Mouse (Mus musculus): ENCODE data around the gene Lsm12.
A peak's percentile ranks its signal among the peaks of the same experiment; 100 is the strongest.

Lsm12 gene

DNA sequence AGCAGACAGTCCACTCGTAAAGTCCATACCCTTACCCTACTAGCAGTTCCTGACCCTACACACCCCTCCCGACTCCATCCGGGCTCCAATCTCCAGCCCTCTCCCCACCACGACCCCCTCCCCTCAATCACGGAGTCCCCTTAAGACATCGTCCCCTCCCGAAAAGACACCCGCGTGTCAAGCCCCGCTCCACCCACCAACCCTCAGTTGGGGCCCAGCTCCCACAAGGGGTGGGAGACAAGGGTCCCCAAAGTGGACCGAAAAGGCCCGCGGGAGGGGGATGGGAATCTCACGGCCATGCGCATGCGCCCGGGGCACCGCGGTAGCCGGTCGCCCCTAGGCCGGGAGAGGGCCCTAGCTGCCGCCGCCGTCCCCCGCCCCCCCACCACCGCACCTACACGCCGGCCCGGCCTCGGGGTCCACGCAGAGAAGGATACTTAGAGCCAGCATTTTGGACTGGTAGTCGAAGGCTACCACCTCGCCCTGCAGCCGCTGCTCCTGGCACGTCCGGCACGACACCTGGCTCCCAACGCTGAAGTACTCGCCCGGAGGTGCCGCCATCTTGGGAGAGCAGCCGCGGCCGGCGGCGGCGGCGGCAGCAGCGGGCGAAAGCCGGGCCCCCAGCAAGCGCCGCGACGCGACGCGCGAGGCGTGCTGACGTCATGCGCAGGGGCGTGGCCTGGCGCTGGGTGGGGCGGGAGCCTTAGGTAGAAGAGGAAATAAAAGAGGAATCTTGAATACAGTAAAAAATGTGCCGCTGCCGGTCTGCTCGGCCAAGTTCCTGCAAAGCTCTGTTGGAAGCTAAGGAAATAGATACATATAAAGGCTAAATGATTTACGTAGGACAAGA lies at the start of gene Lsm12:
TSS of gene Lsm12 (minus strand) at position 651 of the 850 bp plus-strand sequence.
- DNase-seq (ENCODE audit: low read depth) = peak; percentile 94

- DNase-seq (ENCODE audit: low read depth) = peak; percentile 98
Measured at GRCm38 (mm10) chr11:102230006-102230741, 45.1 kb upstream of the Lsm12 start, which contains the start of gene Hdac5. TSS of gene Hdac5 (minus strand) at chr11:102230166.

DNA sequence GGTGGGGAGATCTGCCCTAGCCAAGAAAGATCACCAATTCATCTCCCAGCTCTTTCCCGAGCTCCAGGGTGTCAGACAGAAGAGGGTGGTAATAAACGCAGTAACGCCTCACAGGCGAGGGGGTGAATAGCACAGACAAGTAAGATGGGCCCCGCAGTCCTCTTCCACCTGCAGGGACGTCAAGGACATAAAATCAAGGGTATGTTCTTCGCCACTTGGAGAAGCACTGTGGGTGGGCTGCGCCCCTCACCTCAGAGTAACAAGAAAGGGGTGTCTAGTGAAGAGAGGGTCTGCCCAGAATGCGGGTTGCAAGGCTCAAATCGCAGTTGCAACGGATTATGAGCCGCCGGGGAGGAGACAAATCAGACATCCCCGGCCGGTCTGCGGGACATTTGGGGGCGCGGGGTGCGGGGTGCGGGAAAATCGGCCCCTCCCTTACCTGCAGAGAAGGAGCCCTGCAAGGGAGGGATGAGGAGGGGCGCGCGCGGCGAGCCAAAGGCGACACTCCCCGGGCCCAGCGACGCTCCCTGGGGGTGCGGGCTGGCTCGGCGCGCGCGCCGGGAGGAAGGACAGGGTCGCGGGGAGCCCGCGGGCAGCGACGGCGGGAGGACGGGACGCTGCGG lies 44.3 kb upstream of the Lsm12 start:
- peak; percentile 61 for DNase-seq (ENCODE audit: low read depth)

- no peak for DNase-seq (ENCODE audit: low read depth)
Measured at GRCm38 (mm10) chr11:102228646-102229268, 43.7 kb upstream of the Lsm12 start.

DNA sequence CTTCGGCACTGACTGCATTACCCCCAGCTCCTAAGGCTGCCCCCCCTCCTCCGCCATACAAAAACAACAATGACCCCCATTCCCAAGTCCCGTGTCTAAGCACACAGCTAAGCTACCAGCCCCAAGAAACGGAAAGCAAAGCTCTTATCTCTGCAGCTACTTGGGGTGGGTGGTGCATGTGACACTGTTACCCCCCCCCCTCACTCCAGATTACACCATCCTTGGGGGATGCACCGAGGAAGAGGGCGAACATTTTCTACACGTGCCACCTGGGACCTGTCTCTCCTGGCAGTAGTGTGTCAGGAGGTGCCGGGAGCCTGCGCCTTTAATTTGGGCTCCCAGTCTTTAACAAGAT lies 43.1 kb upstream of the Lsm12 start:
- no peak for DNase-seq (ENCODE audit: low read depth)

DNA sequence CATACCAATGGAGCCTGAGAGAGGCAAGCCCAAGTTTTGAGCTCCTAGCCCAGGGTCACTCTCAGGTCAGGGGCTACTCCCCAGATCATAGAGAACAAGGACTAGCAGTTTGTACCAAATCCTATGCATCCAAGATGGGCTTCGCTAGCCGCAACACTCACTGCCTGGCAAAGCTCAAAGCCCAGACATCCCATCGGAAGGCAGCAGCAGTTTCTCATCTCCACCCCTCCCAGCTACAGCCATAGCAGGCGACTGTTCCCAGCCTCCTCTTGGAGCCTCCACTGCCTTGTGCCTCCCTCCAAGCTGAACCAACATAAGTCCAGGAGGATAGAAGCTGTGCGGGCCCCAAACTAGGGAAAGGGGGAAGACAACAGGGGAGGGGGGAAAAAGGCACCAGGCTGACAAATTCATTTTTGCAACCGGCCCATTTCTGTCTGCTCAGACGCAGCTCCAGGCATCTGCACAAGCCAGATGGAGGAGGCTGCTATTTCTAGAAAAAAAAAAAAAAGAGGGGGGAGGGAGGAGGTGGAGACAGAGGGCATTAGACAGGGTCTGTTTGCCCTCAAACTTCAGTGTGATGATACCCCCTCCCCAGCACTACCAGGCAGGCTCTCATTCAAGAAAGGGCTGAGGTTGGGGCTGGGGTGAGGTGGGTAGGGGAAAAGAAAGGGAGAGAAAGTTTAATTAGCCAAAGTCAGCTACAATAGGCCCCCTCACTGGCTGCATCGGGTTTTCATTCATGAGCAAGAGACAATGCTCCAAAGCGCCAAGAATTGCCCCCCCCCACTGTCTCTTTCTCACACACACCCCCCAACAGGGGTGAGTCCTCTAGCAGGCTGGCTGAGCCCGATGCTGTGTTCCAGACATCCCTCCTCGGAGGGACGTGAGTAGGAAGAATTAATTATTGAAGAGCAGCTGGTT lies 42.4 kb upstream of the Lsm12 start:
- DNase-seq (ENCODE audit: low read depth) = no peak

DNA sequence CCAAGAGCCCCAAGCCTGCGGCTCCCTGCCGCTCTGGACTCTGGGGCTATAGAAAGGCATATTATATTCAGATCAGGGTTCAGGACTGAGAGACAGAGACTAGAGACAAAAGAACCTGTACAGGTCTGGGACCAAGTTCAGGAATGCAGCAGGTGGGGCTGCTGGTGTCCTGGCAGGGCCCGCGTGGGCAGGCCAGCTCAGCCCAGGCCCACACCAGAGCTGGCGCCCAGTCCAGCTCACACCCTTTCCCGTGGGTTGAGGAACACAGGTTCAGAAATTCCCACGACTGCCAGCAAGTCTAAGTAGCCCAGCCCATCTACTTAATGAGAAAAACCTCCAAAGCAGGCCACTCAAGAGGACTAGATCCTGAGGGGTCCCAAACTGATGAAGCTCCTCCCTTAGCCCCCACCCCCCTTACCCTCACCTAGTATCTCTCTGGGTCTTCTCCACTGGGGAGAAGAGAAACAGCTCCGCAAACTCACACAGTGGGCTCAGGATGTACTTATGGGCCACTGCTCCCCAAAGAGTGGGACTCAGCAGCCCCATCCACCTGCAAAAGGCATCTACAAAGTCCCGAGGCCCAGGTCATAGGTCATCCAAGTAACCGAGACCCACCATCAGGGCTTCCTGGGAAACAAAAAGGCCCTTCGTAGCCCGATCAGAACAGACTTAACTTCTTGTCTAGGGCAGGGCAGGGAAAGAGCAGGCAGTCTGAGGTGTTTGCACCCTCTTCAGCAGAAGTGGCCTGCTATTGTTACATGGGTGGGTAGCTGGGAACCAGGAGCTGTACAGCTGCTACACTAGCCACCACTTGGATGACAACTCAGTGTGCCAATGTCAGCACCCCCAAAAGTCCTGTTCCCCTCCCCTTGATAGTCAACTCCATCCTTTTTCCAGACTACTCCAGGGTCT lies 41.2 kb upstream of the Lsm12 start:
- no peak for DNase-seq (ENCODE audit: low read depth)

DNA sequence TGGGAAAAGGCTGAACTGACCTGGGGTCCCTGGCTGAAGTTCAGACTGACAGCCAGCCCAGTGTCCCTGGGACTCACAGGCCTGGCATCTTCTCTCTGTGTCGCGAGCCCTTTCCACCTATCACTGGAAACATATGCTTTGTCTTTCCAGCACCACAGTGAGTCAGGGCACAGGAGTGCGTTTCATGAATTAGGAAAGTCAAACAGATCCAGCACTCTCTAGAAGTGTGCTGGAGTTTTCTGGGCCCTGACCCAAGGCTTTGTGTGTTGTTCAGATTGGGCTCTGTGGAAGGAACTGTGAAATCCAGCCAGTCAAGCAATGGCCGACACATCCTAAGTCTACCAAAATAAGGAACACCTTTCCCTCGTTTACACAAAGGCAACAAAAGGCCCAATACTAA lies 40.1 kb upstream of the Lsm12 start:
- DNase-seq (ENCODE audit: low read depth) = no peak

GRCm38 (mm10) chr11:102224686-102225085 lies 39.6 kb upstream of the Lsm12 start:
- no peak for DNase-seq (ENCODE audit: low read depth)

DNA sequence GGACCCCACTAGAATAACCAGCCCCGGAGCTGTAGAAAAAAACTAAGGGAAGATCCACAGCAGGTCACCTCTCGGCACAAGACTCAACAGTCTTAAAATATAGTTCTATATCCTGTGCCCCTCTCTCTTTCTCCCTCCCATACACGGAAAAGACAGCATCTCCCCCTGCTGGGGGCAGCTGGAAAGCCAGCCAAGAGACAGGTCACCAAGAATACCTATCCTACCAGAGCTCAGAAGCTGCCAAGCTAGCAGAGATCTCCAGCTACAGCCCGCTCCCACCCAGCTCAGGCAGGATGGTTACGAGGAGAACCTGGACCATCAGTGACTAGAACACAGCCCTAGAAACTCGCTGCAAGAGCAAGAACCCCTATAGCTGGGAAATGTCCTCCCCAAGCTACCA lies 38.1 kb upstream of the Lsm12 start:
- DNase-seq (ENCODE audit: low read depth) = peak; percentile 70

DNA sequence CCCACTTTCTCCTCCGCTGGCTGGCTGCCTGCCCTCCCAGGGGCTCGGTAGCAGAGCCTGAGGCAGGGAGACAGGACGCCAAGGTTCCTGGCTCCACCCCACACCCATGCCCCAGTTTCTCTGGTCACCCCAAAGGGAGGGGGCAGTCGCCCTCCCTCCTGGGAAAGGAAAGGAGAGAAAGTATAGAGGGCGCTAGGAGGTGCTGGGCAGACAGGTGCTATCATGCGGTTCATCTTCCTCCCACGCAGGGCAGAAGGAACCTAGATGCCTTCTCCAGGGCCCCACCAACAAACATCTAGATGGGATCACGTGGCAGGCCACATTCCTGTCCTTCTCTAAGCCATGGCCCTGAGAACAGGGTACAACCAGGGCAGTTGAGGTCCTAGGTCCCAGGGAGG lies 36.9 kb upstream of the Lsm12 start:
- no peak for DNase-seq (ENCODE audit: low read depth)

- no peak for DNase-seq (ENCODE audit: low read depth)
Measured at GRCm38 (mm10) chr11:102221243-102221953, 36.3 kb upstream of the Lsm12 start.

- DNase-seq (ENCODE audit: low read depth) = no peak
Measured at GRCm38 (mm10) chr11:102220451-102220850, 35.4 kb upstream of the Lsm12 start.

GRCm38 (mm10) chr11:102219994-102220346 lies 34.9 kb upstream of the Lsm12 start:
- DNase-seq (ENCODE audit: low read depth) = no peak

GRCm38 (mm10) chr11:102219247-102219993 lies 34.3 kb upstream of the Lsm12 start:
- no peak for DNase-seq (ENCODE audit: low read depth)

DNA sequence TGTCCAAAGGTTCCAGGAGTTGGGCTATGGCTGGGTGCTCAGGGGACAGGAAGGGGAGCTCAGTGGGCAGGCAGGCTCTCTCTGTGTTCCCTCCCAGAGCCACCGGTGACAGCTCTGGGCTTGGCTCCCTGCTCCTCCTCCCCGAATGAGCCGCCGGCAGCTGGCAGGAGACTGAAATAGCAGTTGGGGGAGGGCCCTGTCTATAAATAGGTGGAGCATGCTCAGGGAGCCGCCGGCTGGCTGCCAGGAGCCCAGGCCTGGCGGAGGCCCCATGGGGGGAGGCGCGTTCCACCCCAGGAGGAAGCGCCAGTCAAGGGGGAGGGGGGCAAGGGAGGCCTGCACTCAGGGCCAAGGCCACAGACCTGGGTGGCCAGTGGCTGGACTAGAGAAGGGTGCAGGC lies 33.7 kb upstream of the Lsm12 start:
- peak; percentile 96 for DNase-seq (ENCODE audit: low read depth)

DNA sequence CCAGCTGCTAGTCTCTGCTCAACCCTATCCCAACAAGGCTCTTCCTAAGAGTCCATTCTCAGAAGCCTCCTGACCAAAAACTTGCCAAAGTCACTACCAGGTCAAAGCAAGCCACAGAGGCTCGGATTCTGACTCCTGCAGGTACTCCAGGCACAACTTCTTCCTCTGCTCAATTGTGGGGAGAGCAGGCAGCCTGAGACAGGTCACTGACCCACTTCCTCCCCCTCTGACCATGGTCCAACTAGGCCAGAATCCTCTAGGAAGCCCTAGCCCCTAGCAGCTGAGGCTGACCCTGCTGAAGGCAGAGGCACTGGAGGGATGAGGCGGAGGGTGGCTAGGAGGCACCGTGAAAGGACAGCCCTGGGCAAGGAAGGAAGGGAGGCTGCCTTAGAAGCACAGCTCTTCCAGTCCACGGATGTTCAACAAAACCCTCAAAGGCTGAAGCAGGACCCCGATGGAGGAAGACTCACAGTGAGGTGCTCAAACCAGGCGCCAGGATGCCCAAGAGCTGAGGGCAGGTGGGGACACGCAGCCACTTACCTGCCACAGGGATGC lies 32.9 kb upstream of the Lsm12 start:
- peak; percentile 26 for DNase-seq (ENCODE audit: low read depth)

DNA sequence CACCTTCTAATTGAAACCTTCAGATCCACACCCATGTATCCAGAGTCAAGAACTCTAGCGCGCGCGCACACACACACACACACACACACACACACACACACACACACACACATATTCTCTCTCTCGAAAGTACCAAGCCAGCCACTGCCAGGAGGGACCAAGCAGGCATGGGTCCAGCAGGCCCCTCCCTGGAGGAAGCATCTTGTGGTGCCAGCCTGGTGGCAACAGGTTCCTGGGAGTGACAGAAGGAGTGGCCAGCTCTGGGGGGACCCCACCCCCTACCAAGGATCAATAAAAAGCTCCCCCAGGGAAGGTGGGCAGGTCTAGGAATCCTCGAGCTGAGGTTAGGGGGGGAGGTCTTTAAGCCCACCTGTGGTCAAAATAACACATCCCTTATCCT lies 32.3 kb upstream of the Lsm12 start:
- peak; percentile 64 for DNase-seq (ENCODE audit: low read depth)

GRCm38 (mm10) chr11:102216886-102217240 lies 31.8 kb upstream of the Lsm12 start:
- no peak for DNase-seq (ENCODE audit: low read depth)

Data from 416B (cell line).